In the genomic region with DNA sequence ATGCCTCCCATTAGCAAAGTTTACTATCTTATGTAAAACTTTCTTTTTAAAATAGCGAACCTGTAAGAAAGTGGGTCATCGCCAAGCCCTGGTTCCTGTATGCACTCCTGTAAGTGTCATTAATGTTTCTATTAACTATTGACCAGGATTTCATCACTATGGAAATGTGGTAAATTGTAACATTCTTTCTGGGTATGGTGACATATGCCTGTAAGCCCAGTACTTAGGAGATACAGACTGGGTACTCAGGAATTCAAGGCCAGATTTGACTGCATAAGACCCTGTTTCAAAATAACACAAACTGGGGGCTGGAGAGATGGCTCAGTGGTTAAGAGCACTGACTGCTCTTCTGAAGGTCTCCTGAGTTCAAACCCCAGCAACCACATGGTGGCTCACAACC, we compare ENCODE assay signal across 41 mouse cellular contexts. TPM values are rescaled to one million over a fixed set of nuclear protein-coding genes. Genes with fewer than 3 reads are reported as not detected.
"Had no signal": no experiment of that assay in that cellular context is flagged by ENCODE, and none has a peak within 500 bp of the region (broad histone marks: within the 10 kb centered on the region; RNA-seq: fewer than 3 reads in every experiment).

No protein-coding gene starts in this region.

- H3K9me3 ChIP-seq: heart, embryonic 13.5 days; heart, embryonic 15.5 days; hindbrain, embryonic 13.5 days; hindbrain, embryonic 15.5 days; intestine, embryonic 15.5 days; kidney, embryonic 15.5 days; limb, embryonic 13.5 days; limb, embryonic 15.5 days; liver, embryonic 12.5 days had no signal

- DNase-seq: gastrocnemius, adult 2 months; gastrocnemius, postnatal 10 days; gastrocnemius, postnatal 25 days; heart, adult 11 months; heart, adult 2 months; heart, postnatal 14 days; heart, postnatal 36 days; kidney, adult 11 months; kidney, adult 2 months; kidney, adult 9 months; kidney, postnatal 14 days; kidney, postnatal 36 days; layer of hippocampus, adult 9-11 months; layer of hippocampus, postnatal 36 days; left cerebral cortex, postnatal 4 days had no signal

- H3K9ac ChIP-seq: heart, embryonic 13.5 days; heart, embryonic 15.5 days; hindbrain, embryonic 13.5 days; hindbrain, embryonic 15.5 days; intestine, embryonic 15.5 days; kidney, embryonic 15.5 days; limb, embryonic 13.5 days; limb, embryonic 15.5 days; liver, embryonic 12.5 days had no signal

- H3K4me3 ChIP-seq: gastrocnemius, adult 2 months; heart, adult 2 months; heart, embryonic 13.5 days; heart, embryonic 15.5 days; hindbrain, embryonic 13.5 days; hindbrain, embryonic 15.5 days; intestine, embryonic 15.5 days; kidney, embryonic 15.5 days; limb, embryonic 13.5 days; limb, embryonic 15.5 days; liver, embryonic 12.5 days had no signal

- H3K4me1 ChIP-seq: heart, embryonic 13.5 days; heart, embryonic 15.5 days; hindbrain, embryonic 13.5 days; hindbrain, embryonic 15.5 days; intestine, embryonic 15.5 days; kidney, embryonic 15.5 days; limb, embryonic 15.5 days had no signal

- H3K4me2 ChIP-seq: heart, embryonic 11.5 days; heart, embryonic 13.5 days; heart, embryonic 15.5 days; hindbrain, embryonic 13.5 days; hindbrain, embryonic 15.5 days; intestine, embryonic 15.5 days; kidney, embryonic 15.5 days; limb, embryonic 13.5 days; limb, embryonic 15.5 days; liver, embryonic 12.5 days had no signal

- H3K36me3 ChIP-seq: heart, embryonic 13.5 days; heart, embryonic 15.5 days; hindbrain, embryonic 13.5 days; hindbrain, embryonic 15.5 days; intestine, embryonic 15.5 days; kidney, embryonic 15.5 days; limb, embryonic 13.5 days; limb, embryonic 15.5 days; liver, embryonic 12.5 days had no signal

- ATAC-seq: hindbrain, postnatal 0 days; intestine, embryonic 15.5 days; liver, embryonic 12.5 days had no signal

- H3K27me3 ChIP-seq: heart, embryonic 13.5 days; heart, embryonic 15.5 days; hindbrain, embryonic 13.5 days; hindbrain, embryonic 15.5 days; intestine, embryonic 15.5 days; kidney, embryonic 15.5 days; limb, embryonic 13.5 days; limb, embryonic 15.5 days; liver, embryonic 12.5 days had no signal

- H3K27ac ChIP-seq: gastrocnemius, adult 2 months; heart, adult 2 months; heart, embryonic 13.5 days; heart, embryonic 15.5 days; hindbrain, embryonic 13.5 days; hindbrain, embryonic 15.5 days; hindbrain, postnatal 0 days; intestine, embryonic 15.5 days; kidney, embryonic 15.5 days; kidney, postnatal 0 days; limb, embryonic 13.5 days; limb, embryonic 15.5 days; liver, embryonic 12.5 days had no signal

RNA-seq across cellular contexts. Expression of gene Tmbim7, which starts 14.2 kb away (rescaled TPM):
- total RNA-seq: gastrocnemius, adult 2 months; gastrocnemius, postnatal 10 days; gastrocnemius, postnatal 25 days; gastrocnemius, postnatal 4 days; heart, adult 2 months; heart, postnatal 14 days; heart, postnatal 36 days; hematopoietic stem cell, adult 5-6 weeks; hindbrain, postnatal 0 days; layer of hippocampus, adult 18-20 months; layer of hippocampus, adult 8-10 months; layer of hippocampus, postnatal 14 days; layer of hippocampus, postnatal 36 days; left cerebral cortex, adult 18-20 months; left cerebral cortex, adult 8-10 months; left cerebral cortex, postnatal 10 days; left cerebral cortex, postnatal 25 days; left cerebral cortex, postnatal 4 days; liver, adult 2 months had no signal
- polyA plus RNA-seq: heart, embryonic 11.5 days; heart, embryonic 13.5 days; heart, embryonic 15.5 days; heart, postnatal 0 days; hindbrain, embryonic 11.5 days; hindbrain, embryonic 13.5 days; hindbrain, embryonic 15.5 days; hindbrain, postnatal 0 days; intestine, embryonic 15.5 days; kidney, adult 2 months; kidney, embryonic 15.5 days; kidney, postnatal 0 days; large intestine, adult 2 months; limb, embryonic 11.5 days; limb, embryonic 13.5 days; limb, embryonic 15.5 days; liver, adult 2 months; liver, embryonic 12.5 days had no signal
